Mouse (Mus musculus): ENCODE measurements around the gene Cst6. TPM values are rescaled to one million over a fixed set of nuclear protein-coding genes. Genes with fewer than 3 reads are reported as not detected.

Cst6 gene
- total RNA-seq, 1 experiment from 2014 or later: 1.6 TPM

Other genes with a start within 250 kb of the Cst6 start
- 165 and 186 TPM in 2 replicates for gene Rab1b, start 242.5 kb downstream of the Cst6 start, total RNA-seq (2021)
- 47.3 and 54.2 TPM in 2 replicates for gene Klc2, start 231.0 kb downstream of the Cst6 start, total RNA-seq (2021)
- 18.0 and 26.9 TPM in 2 replicates for gene Pacs1, start 76.5 kb downstream of the Cst6 start, total RNA-seq (2021)
- 175 and 194 TPM in 2 replicates for gene Sf3b2, start 54.1 kb downstream of the Cst6 start, total RNA-seq (2021)
- gene Gal3st3, start 51.2 kb downstream of the Cst6 start, total RNA-seq (2021): not detected in 2 replicates
- not detected in 2 replicates for gene Catsper1, start 13.8 kb downstream of the Cst6 start, total RNA-seq (2021)
- gene Eif1ad, start 17.2 kb upstream of the Cst6 start, total RNA-seq (2021): 25.0 and 25.1 TPM in 2 replicates
- gene Banf1, start 17.6 kb upstream of the Cst6 start, total RNA-seq (2021): 148 and 160 TPM in 2 replicates
- 49.8 and 93.4 TPM in 2 replicates for gene Sart1, start 39.1 kb upstream of the Cst6 start, total RNA-seq (2021)
- not detected in 2 replicates for gene Tsga10ip, start 53.0 kb upstream of the Cst6 start, total RNA-seq (2021)
- gene Drap1, start 75.4 kb upstream of the Cst6 start, total RNA-seq (2021): 182 and 221 TPM in 2 replicates
- gene AI837181, start 75.6 kb upstream of the Cst6 start, total RNA-seq (2021): 43.1 and 51.1 TPM in 2 replicates
- gene Fosl1, start 98.0 kb upstream of the Cst6 start, total RNA-seq (2021): not detected in 2 replicates
- 7.2 and 10.9 TPM in 2 replicates for gene Ccdc85b, start 108.3 kb upstream of the Cst6 start, total RNA-seq (2021)
- 53.7 and 100 TPM in 2 replicates for gene Fibp, start 111.0 kb upstream of the Cst6 start, total RNA-seq (2021)
- gene Ctsw, start 118.9 kb upstream of the Cst6 start, total RNA-seq (2021): not detected in 2 replicates
- gene Efemp2, start 124.4 kb upstream of the Cst6 start, total RNA-seq (2021): 55.5 and 56.3 TPM in 2 replicates
- 31.1 and 35.0 TPM in 2 replicates for gene Mus81, start 138.8 kb upstream of the Cst6 start, total RNA-seq (2021)
- gene Cfl1, start 140.9 kb upstream of the Cst6 start, total RNA-seq (2021): 625 and 632 TPM in 2 replicates
- gene 1700020D05Rik, start 154.2 kb upstream of the Cst6 start, total RNA-seq (2021): 2.2 and 3.7 TPM in 2 replicates
- 13.1 and 18.4 TPM in 2 replicates for gene Snx32, start 161.0 kb upstream of the Cst6 start, total RNA-seq (2021)
- not detected in 2 replicates for gene Ovol1, start 211.1 kb upstream of the Cst6 start, total RNA-seq (2021)
- gene Ap5b1, start 218.5 kb upstream of the Cst6 start, total RNA-seq (2021): 13.1 and 16.4 TPM in 2 replicates